Mouse (Mus musculus): ENCODE results near the gene C87499. TPM values are rescaled to one million over a fixed set of nuclear protein-coding genes. Genes with fewer than 3 reads are reported as not detected.

C87499 gene
- polyA plus RNA-seq (2012; rRNA removed), result not detected in 2 replicates

DNA sequence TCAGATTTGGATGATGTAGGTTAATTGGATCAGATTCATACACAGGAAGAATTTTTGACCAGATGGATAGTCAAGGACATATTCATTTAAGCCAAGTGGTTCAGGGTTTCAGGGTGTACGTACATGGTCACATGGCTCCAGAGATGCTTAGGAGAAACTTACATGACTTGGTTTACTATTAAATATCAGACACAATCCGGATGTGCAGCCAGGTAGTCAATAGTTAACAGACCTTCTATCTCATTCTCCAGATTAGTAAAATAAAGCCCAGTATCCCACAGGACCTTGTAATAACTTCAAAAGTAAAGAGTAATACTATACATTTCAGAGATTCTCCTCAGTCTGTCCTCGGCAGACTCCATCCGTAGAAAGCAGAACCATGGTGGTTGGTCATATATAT lies at the start of gene C87499:
Gene C87499 (minus strand): TSS at position 101 of the 400 bp plus-strand sequence.

DNA sequence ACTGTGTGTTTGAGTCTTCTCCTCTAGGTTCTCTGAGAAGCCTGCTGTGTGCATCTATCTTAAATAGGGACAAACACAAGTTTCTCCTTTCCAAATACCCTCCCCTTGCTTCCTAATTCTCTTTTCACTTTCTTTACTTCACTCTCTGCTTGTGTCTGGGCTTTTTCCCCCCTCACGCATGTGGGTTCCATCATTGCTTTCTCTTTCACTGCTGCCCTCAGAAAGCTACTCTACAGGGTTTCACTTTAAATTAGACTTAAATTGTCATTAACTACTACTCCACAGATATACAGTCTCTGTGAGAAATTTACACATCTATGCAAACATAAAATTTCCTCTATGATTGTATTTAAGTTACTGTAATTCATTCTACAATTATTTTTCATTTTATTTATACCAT lies 49.6 kb upstream of the C87499 start, which contains the start of gene Ifna2:
Gene Ifna2 (minus strand): TSS at position 101 of the 400 bp plus-strand sequence.

GRCm38 (mm10) chr4:88676824-88677223 lies 42.6 kb upstream of the C87499 start, which contains the start of gene Ifna16:
Gene Ifna16, minus strand, starts transcription at chr4:88676924.

DNA sequence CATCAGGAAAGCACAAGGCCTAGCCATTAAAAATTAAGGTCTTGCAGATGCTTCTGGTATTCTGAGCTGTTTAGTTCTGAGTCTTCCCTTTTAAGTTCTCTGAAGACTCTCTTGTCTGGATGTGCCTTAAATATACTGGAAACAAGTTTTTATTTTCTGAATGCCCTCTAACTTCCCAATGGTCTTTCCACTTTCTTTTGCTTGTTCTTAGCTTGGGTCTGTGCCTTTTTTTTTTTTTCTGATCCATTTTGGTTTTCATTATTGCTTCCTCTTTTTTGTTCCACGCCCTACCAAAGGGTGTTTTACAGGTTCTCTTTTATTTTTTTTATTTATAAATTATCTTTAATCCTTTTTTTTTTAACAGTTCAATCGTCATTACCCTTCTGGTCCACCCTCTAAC lies 10.1 kb upstream of the C87499 start, which contains the start of gene Ifna13:
Gene Ifna13 (minus strand): TSS at position 101 of the 400 bp plus-strand sequence.

GRCm38 (mm10) chr4:88603276-88603675 lies 30.9 kb downstream of the C87499 start, which contains the start of gene Ifna12:
Gene Ifna12, minus strand, starts transcription at chr4:88603376.

GRCm38 (mm10) chr4:88592285-88592684 lies 41.9 kb downstream of the C87499 start, which contains the start of gene Ifna9:
Gene Ifna9, minus strand, starts transcription at chr4:88592385.

Other genes with a start within 250 kb of the C87499 start
- 1.3 TPM in 2 replicates for gene Hacd4, start 195.5 kb downstream of the C87499 start, polyA plus RNA-seq (2012; rRNA removed)
- gene Ifnb1, start 111.6 kb downstream of the C87499 start, polyA plus RNA-seq (2012; rRNA removed), result not detected in 2 replicates
- gene Ifna15, start 76.2 kb downstream of the C87499 start, polyA plus RNA-seq (2012; rRNA removed), result not detected in 2 replicates
- not detected in 2 replicates for gene Ifna14, start 62.6 kb downstream of the C87499 start, polyA plus RNA-seq (2012; rRNA removed)
- gene Ifna9, start 42.0 kb downstream of the C87499 start, polyA plus RNA-seq (2012; rRNA removed), result not detected in 2 replicates
- gene Ifna12, start 31.0 kb downstream of the C87499 start, polyA plus RNA-seq (2012; rRNA removed), result not detected in 2 replicates
- gene Ifna13, start 10.0 kb upstream of the C87499 start, polyA plus RNA-seq (2012; rRNA removed), result not detected in 2 replicates
- not detected in 2 replicates for gene Ifna16, start 42.5 kb upstream of the C87499 start, polyA plus RNA-seq (2012; rRNA removed)
- gene Ifna2, start 49.5 kb upstream of the C87499 start, polyA plus RNA-seq (2012; rRNA removed), result not detected in 2 replicates
- gene Ifnab, start 56.9 kb upstream of the C87499 start, polyA plus RNA-seq (2012; rRNA removed), result not detected in 2 replicates
- gene Gm26566, start 87.4 kb upstream of the C87499 start, polyA plus RNA-seq (2012; rRNA removed), result 1.9 and 2.1 TPM in 2 replicates
- 48.0 and 49.2 TPM in 2 replicates for gene Klhl9, start 88.1 kb upstream of the C87499 start, polyA plus RNA-seq (2012; rRNA removed)
- gene Gm13271, start 120.5 kb upstream of the C87499 start, polyA plus RNA-seq (2012; rRNA removed), result not detected in 2 replicates
- gene Gm13283, start 125.7 kb upstream of the C87499 start, polyA plus RNA-seq (2012; rRNA removed), result 0.04 TPM in 1 of 2 replicates, not detected in the other
- not detected in 2 replicates for gene Gm13290, start 139.4 kb upstream of the C87499 start, polyA plus RNA-seq (2012; rRNA removed)
- not detected in 2 replicates for gene Gm13289, start 142.5 kb upstream of the C87499 start, polyA plus RNA-seq (2012; rRNA removed)
- gene Gm13272, start 145.4 kb upstream of the C87499 start, polyA plus RNA-seq (2012; rRNA removed), result not detected in 2 replicates
- gene Ifnz, start 147.7 kb upstream of the C87499 start, polyA plus RNA-seq (2012; rRNA removed), result not detected in 2 replicates
- not detected in 2 replicates for gene Gm13276, start 151.3 kb upstream of the C87499 start, polyA plus RNA-seq (2012; rRNA removed)
- not detected in 2 replicates for gene Gm13277, start 154.2 kb upstream of the C87499 start, polyA plus RNA-seq (2012; rRNA removed)
- gene Gm13278, start 157.1 kb upstream of the C87499 start, polyA plus RNA-seq (2012; rRNA removed), result not detected in 2 replicates
- not detected in 2 replicates for gene Gm13275, start 160.1 kb upstream of the C87499 start, polyA plus RNA-seq (2012; rRNA removed)
- not detected in 2 replicates for gene Gm13279, start 163.0 kb upstream of the C87499 start, polyA plus RNA-seq (2012; rRNA removed)
- gene Gm13285, start 165.3 kb upstream of the C87499 start, polyA plus RNA-seq (2012; rRNA removed), result not detected in 2 replicates
- gene Gm13287, start 168.8 kb upstream of the C87499 start, polyA plus RNA-seq (2012; rRNA removed), result not detected in 2 replicates
- not detected in 2 replicates for gene Gm13288, start 171.1 kb upstream of the C87499 start, polyA plus RNA-seq (2012; rRNA removed)
- not detected in 2 replicates for gene Ifna7, start 181.8 kb upstream of the C87499 start, polyA plus RNA-seq (2012; rRNA removed)
- gene Ifna11, start 185.5 kb upstream of the C87499 start, polyA plus RNA-seq (2012; rRNA removed), result not detected in 2 replicates
- not detected in 2 replicates for gene Ifna6, start 193.0 kb upstream of the C87499 start, polyA plus RNA-seq (2012; rRNA removed)
- not detected in 2 replicates for gene Ifna5, start 201.1 kb upstream of the C87499 start, polyA plus RNA-seq (2012; rRNA removed)
- not detected in 2 replicates for gene Ifna4, start 207.4 kb upstream of the C87499 start, polyA plus RNA-seq (2012; rRNA removed)
- gene Ifna1, start 215.7 kb upstream of the C87499 start, polyA plus RNA-seq (2012; rRNA removed), result not detected in 2 replicates
- gene Ifne, start 245.8 kb upstream of the C87499 start, polyA plus RNA-seq (2012; rRNA removed), result not detected in 2 replicates